Mouse (Mus musculus): Measurements from ENCODE around the gene Hadha. TPM values are rescaled to one million over a fixed set of nuclear protein-coding genes. Genes with fewer than 3 reads are reported as not detected.

The Hadha gene
- polyA plus RNA-seq (2012; rRNA removed): 118 and 129 TPM in 2 replicates

GRCm38 (mm10) chr5:30154474-30155394 lies at the start of gene Hadha, which contains the start of gene Hadhb:
Gene Hadha (minus strand): TSS chr5:30155162.
Gene Hadhb (plus strand): TSS chr5:30155248.
- peak; percentile 98 for DNase-seq (ENCODE audit: low spot score)

GRCm38 (mm10) chr5:30204441-30204840 lies 49.5 kb upstream of the Hadha start:
- DNase-seq (ENCODE audit: low spot score): no peak

GRCm38 (mm10) chr5:30203216-30203885 lies 48.4 kb upstream of the Hadha start:
- no peak for DNase-seq (ENCODE audit: low spot score)

- no peak for DNase-seq (ENCODE audit: low spot score)
Measured at GRCm38 (mm10) chr5:30202221-30202620, 47.3 kb upstream of the Hadha start.

- DNase-seq (ENCODE audit: low spot score): no peak
Measured at GRCm38 (mm10) chr5:30201521-30201920, 46.6 kb upstream of the Hadha start.

- no peak for DNase-seq (ENCODE audit: low spot score)
Measured at GRCm38 (mm10) chr5:30198257-30198656, 43.3 kb upstream of the Hadha start.

- DNase-seq (ENCODE audit: low spot score): no peak
Measured at GRCm38 (mm10) chr5:30195340-30195739, 40.4 kb upstream of the Hadha start.

- DNase-seq (ENCODE audit: low spot score): no peak
Measured at GRCm38 (mm10) chr5:30192452-30192851, 37.5 kb upstream of the Hadha start.

- no peak for DNase-seq (ENCODE audit: low spot score)
Measured at GRCm38 (mm10) chr5:30187687-30188485, 32.9 kb upstream of the Hadha start.

- no peak for DNase-seq (ENCODE audit: low spot score)
Measured at GRCm38 (mm10) chr5:30175811-30176210, 20.8 kb upstream of the Hadha start.

GRCm38 (mm10) chr5:30172931-30173692 lies 18.1 kb upstream of the Hadha start:
- no peak for DNase-seq (ENCODE audit: low spot score)

- DNase-seq (ENCODE audit: low spot score): no peak
Measured at GRCm38 (mm10) chr5:30172115-30172514, 17.2 kb upstream of the Hadha start.

- DNase-seq (ENCODE audit: low spot score): no peak
Measured at GRCm38 (mm10) chr5:30170303-30170940, 15.5 kb upstream of the Hadha start.

- DNase-seq (ENCODE audit: low spot score): no peak
Measured at GRCm38 (mm10) chr5:30165234-30165946, 10.4 kb upstream of the Hadha start.

- DNase-seq (ENCODE audit: low spot score): no peak
Measured at GRCm38 (mm10) chr5:30162339-30162738, 7.4 kb upstream of the Hadha start.

- DNase-seq (ENCODE audit: low spot score): no peak
Measured at GRCm38 (mm10) chr5:30161836-30162235, 6.9 kb upstream of the Hadha start.

GRCm38 (mm10) chr5:30159601-30160000 lies 4.6 kb upstream of the Hadha start:
- DNase-seq (ENCODE audit: low spot score): no peak

- no peak for DNase-seq (ENCODE audit: low spot score)
Measured at GRCm38 (mm10) chr5:30155821-30156629, 1.1 kb upstream of the Hadha start.

GRCm38 (mm10) chr5:30155395-30155792 lies 432 bp upstream of the Hadha start:
- no peak for DNase-seq (ENCODE audit: low spot score)

Measured in urinary bladder, adult 2 months (tissue).